Mouse (Mus musculus) adrenal gland, postnatal 10 days (tissue): ENCODE results near the gene Esp31. TPM values are rescaled to one million over a fixed set of nuclear protein-coding genes. Genes with fewer than 3 reads are reported as not detected.

Experiments used
- DNase-seq: peaks from one replicate; pipeline ENCODE4 v3.0.0; 2021; ENCODE audit warnings: mixed read lengths
- long read RNA-seq, 2 experiments: library from polyadenylated mRNA; stranded (forward); transcript quantifications; one replicate each; pipeline ENCODE4 v2.0.0; 2021
- total RNA-seq, 2 experiments: library from RNA; stranded (reverse); gene quantifications; 2 replicates each; pipeline ENCODE4 v1.2.3; 2021

Esp31 gene
- total RNA-seq, result not detected
- long read RNA-seq, experiment 1, result 0 reads
- long read RNA-seq, experiment 2, result 0 reads

DNA sequence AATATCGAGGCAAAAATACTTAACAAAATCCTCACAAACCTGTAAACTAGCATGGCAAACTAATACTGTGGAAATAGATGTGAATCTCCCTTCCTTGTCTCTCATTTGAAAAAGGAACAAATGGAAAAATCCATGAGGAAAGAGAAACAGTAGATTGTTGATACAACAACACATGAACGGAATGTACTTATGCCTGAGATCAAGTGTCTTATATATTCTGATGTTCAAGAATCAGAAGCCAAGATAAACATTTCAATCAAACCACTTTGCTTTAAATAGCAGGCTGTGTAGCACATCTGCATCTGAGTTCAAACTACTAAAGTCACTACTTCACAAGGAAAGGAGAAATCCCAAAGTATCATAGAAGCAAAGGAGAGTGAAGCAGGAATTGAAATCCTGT lies at the start of gene Esp31:
Gene Esp31, plus strand, starts transcription at position 301 of the 400 bp plus-strand sequence.
- DNase-seq, result no peak

Other genes starting within 250 kb of the Esp31 start
- not detected for gene Esp36, start 219.3 kb upstream of the Esp31 start, total RNA-seq
- gene Esp34, start 85.3 kb upstream of the Esp31 start, total RNA-seq, result not detected